Mouse (Mus musculus): Measurements from ENCODE around the gene Cops3.

The Cops3 gene

GRCm38 (mm10) chr11:59811211-59811610, 28.4 kb downstream of the Cops3 start:
- peak; percentile 75 for DNase-seq (ENCODE audit: low read depth, low spot score)

GRCm38 (mm10) chr11:59810480-59811158, 29.0 kb downstream of the Cops3 start:
- no peak for DNase-seq (ENCODE audit: low read depth, low spot score)

- DNase-seq (ENCODE audit: low read depth, low spot score): peak; percentile 81
Measured at GRCm38 (mm10) chr11:59809670-59810474, 29.8 kb downstream of the Cops3 start, which contains the start of gene Flcn. Flcn (minus strand) TSS chr11:59810016.

DNA sequence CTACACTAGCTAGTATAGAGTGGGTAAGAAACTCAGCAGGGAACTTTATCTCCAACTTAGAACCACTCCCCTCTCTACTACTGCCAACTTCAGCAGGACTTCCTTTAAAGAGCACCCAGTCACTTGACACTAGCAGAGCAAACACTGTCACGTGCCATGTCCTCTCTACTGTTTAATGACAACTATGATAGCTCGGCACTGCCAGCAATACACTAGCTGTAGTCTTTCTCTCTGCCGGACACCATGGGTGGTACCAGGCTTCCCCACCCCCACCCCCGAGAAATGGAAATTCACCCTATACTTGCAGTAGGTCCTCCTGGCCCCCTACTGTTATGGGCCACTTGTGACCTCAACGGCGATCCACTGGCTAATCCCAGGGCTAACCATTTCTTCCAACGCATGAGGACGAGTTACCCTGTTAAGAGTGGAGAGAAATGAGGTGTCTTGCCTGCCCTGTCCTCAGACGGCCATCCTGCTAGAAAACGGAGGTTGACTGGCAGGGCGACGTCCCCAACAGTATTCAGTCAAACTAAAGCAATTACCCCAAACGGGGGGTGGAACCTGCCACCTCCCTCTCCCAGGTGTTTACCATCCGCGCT, 30.5 kb downstream of the Cops3 start:
- DNase-seq (ENCODE audit: low read depth, low spot score): no peak

DNA sequence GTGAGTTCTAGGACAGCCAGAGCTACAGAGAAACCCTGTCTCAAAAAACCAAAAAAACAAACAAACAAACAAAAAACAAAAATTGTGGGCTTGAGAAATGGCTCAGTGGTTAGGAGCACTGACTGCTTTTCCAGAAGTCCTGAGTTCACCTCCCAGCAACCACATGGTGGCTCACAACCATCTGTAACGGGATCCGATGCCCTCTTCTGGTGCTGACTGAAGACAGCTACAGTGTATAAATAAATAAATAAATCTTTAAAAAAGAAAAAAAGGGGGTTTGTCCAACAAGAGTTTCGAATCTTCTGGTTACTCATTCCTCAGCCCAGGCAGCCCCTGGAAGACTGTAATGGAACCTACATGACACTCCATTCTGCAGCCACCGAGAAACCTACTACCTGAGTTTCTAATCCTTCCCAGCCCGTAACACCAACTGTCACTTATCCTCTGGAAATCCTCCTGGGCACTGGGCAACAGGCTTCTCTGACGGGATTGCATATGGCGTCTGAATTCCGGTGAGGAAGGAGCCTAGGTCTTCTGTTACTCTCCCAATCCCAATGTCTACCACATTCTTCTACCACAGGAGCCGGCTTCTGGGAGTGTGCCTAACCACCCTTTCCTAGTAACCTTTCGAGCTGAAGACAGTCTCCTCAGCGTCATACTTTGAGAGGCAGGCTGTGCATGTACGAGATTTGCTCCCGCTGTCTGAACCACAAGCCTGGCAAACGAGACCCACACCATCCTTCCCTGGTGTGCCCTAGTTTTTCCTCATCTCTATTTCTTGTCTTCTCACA, 31.3 kb downstream of the Cops3 start:
- no peak for DNase-seq (ENCODE audit: low read depth, low spot score)

- no peak for DNase-seq (ENCODE audit: low read depth, low spot score)
Measured at GRCm38 (mm10) chr11:59805656-59806055, 34.0 kb downstream of the Cops3 start.

- DNase-seq (ENCODE audit: low read depth, low spot score): no peak
Measured at GRCm38 (mm10) chr11:59805256-59805655, 34.4 kb downstream of the Cops3 start.

- no peak for DNase-seq (ENCODE audit: low read depth, low spot score)
Measured at GRCm38 (mm10) chr11:59804409-59805110, 35.1 kb downstream of the Cops3 start.

GRCm38 (mm10) chr11:59803516-59803915, 36.1 kb downstream of the Cops3 start:
- no peak for DNase-seq (ENCODE audit: low read depth, low spot score)

- DNase-seq (ENCODE audit: low read depth, low spot score): no peak
Measured at GRCm38 (mm10) chr11:59801881-59802280, 37.8 kb downstream of the Cops3 start.

GRCm38 (mm10) chr11:59800412-59800811, 39.2 kb downstream of the Cops3 start:
- DNase-seq (ENCODE audit: low read depth, low spot score): no peak

GRCm38 (mm10) chr11:59793390-59793789, 46.2 kb downstream of the Cops3 start:
- no peak for DNase-seq (ENCODE audit: low read depth, low spot score)

- no peak for DNase-seq (ENCODE audit: low read depth, low spot score)
Measured at GRCm38 (mm10) chr11:59789311-59789710, 50.3 kb downstream of the Cops3 start.

DNA sequence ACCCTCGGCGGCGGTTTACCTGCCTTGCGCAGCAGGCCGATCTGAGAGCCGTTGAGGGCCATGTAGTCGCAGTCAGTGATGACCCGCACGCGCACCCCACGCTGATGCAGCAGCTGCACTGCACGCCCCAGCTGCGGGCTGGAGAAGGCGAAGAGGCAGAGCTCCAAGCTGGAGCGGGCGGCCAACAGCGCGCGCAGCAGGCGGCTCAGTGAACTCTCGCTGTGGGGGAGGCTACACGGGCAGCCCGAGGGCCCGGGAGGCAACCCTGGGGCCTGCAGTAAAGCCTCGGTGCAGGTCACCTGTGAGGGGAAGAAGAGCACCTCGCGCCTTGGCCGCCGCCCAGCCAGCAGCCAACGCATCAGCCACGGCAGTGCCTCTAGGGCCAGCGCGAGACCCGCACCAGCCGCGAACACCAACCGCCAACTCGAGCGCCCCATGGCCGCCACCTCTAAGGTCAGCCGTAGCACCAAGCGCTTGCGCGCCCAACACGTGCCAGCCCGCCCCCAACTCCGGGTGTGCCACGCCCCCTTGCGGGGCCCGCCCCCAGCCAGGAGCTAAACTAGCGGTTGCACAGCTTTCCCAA, 52.3 kb downstream of the Cops3 start, which contains the start of gene Pld6:
Gene Pld6, minus strand, starts transcription at position 447 of the 583 bp plus-strand sequence.
- no peak for DNase-seq (ENCODE audit: low read depth, low spot score)

- no peak for DNase-seq (ENCODE audit: low read depth, low spot score)
Measured at GRCm38 (mm10) chr11:59786444-59787198, 53.0 kb downstream of the Cops3 start.

DNA sequence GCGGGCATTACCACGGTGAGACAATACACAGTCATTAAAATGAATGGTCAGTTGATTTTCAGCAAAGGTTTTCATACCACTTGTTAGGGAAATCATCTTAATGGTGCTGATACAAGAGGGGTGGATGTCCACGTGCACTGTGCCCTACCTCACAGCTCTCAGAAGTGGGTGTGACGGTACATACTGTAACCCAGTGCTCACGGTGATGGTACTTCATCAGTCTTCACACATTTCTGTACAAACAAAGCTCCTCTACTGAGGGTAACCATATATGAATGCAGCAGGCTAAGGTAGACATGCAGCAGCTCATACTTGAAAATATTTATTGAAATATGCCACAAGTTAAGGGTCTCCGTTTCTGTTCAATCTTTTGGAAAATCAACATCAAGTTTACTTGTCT, 56.0 kb downstream of the Cops3 start:
- no peak for DNase-seq (ENCODE audit: low read depth, low spot score)

- no peak for DNase-seq (ENCODE audit: low read depth, low spot score)
Measured at GRCm38 (mm10) chr11:59782091-59782590, 57.5 kb downstream of the Cops3 start.

DNA sequence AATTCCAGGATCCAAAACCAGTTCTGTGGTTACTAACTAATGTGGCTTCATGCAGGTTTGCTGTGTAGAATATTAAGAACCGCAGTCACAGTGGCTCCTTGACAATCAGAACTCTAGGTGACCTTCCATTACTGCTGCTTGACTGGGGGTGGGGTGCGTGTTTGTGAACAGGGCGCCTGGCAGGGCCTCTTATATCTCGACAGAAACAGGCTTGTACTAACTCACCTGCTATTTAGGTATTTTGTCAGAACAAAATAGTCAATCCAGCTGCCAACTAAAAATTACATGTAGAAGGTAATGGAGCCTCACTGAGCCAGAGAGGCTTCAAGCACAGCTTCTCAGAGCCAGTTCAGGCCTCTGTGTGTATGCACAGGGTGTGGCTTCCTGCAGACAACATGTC, 59.4 kb downstream of the Cops3 start:
- DNase-seq (ENCODE audit: low read depth, low spot score): no peak

GRCm38 (mm10) chr11:59779406-59779805, 60.2 kb downstream of the Cops3 start:
- DNase-seq (ENCODE audit: low read depth, low spot score): no peak

DNA sequence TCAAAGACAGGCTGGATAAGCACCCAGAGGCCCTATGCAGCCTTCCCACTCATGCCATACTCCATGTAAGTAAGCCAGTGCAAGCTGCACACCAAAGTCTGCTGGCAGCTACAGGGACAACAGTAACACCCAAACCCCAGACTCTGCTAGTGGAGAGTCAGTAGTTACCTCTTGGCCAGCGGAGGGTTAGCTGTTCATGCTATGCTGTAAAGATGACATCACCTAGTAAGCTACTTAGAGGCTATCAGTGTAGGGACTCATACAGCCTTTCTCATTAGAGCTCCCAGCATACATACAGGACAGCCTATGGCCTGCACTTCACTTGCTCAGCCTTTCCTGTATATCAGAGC, 60.8 kb downstream of the Cops3 start:
- DNase-seq (ENCODE audit: low read depth, low spot score): no peak

All from retina, postnatal 7 days (tissue).